Mouse (Mus musculus): ENCODE results near the gene Gm11444.

Gm11444 gene

DNA sequence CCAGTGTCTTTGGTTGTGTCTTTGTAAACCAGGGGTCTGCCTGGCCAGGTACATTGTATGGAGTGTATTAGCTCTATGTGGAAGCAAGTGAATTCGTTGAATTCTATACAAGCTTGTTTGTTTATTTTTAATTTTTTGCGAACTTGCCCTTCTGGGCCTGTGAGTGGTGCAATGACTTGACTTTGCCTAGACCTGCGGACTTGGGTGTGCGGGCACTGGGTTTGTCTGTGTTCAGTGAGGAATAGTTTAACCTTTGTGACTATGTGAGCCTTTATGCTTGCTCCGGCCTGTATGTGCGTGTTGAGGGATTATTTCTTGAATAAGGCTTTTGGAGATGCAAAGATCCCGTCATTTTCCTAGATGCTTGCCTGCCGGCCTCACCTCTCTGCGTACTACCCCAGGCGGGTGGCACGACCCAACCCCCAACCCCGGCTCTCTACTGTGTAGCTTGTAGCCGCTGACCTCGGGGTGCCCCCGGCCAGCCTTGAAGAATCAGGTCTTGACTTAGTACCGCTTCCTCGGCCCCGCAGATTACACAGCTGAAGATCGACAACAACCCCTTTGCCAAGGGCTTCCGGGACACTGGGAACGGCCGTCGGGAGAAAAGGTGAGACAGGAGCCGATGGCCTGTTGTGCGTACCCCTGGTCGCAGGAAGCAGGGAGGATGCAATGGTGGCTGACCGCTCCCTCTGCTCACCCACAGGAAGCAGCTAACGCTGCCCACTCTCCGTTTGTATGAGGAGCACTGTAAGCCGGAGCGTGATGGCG lies 13.4 kb downstream of the Gm11444 start:
- peak; percentile 61 to 84 for DNase-seq (ENCODE audit: inconsistent age in 2 of 2, low spot score in 1 of 2)

- peak; percentile 36 to 72 for DNase-seq (ENCODE audit: inconsistent age in 2 of 2, low spot score in 1 of 2)
Measured at GRCm38 (mm10) chr11:85835753-85836522, 14.2 kb downstream of the Gm11444 start.

DNA sequence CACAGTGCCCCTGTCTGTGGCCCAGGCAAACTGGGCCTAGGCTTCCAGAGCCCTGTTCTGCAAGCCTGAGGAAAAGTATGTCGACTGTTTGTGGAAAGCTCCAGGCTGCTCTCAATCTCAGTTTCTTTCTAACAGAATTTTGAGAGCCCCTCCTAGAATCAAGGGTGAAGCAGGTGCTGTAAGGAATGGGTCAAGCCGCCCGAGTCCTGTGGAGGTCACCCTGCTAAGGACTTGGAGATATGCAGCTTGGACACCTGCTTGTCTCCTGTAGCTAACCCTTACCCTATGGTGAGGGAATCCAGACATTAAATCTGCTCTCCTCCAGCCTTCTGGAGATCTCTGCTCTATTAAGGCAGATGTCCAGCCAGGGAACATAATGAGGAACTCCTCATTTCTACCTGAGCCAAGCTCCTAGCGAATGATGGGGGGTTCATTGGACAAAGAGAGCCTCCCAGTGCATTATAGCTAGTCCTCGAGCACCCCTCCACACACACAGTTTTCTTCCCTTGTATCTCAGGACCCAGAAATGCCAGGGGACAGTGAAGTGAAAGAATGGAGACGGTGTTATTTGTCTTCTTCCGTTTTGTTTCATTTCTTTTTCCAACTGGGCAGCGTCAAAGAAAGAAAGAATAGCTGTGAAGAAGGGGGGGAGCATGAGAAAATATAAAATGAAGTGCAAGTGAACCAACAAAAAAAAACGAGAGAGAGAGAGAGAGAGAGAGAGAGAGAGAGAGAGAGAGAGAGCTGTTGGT lies 15.0 kb downstream of the Gm11444 start:
- peak in 1 of 2 experiments; percentile 73 for DNase-seq (ENCODE audit: inconsistent age in 2 of 2, low spot score in 1 of 2)

DNA sequence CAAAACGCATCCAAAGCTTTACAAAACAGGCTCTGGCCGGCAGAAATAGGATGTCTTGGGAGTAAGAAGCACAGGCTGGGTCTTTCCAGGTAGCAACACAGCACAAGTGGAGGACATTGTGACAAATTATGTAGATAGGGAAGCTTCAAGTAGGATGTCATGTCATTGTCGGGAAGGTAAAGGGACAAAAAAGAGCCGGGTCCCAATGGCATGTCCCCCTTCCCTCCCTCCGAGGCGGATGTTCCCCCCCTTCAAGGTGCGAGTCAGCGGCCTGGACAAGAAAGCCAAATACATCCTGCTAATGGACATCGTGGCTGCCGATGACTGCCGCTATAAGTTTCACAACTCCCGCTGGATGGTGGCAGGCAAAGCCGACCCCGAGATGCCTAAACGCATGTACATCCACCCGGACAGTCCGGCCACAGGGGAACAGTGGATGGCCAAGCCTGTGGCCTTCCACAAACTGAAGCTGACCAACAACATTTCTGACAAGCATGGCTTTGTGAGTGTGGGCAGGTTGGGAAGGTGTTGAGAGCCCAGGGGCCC lies 15.7 kb downstream of the Gm11444 start:
- peak; percentile 54 to 83 for DNase-seq (ENCODE audit: inconsistent age in 2 of 2, low spot score in 1 of 2)

DNA sequence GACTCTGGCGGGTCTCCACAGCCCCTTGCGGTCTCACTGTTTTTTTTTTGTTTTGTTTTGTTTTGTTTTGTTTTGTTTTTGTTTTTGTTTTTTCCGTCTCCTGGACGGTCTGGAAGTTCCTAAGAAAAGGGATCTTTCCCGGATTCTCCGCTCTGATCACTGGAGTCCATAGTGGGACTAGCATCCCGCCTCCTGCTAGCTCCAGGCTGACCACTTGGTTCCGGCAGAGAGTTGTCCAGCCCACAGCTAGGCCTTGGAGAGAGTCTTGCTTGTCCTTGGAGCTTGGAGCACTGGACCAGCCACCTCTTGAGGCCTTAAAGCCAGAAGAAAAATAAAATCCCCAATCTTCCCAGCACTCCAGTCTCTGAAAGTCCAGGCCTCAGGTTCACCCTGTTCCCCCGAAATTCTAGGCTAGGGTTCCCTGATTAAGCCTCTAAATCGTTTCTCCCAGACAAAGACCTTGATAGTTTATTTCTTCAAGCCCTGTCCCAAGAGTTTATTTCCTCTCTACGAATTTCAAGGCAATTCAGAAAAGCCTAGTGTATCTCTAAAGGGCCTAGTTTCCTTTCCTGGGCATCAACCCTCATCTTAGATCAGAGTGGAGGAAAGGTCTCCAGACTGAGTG lies 16.3 kb downstream of the Gm11444 start:
- peak in 1 of 2 experiments; percentile 62 for DNase-seq (ENCODE audit: inconsistent age in 2 of 2, low spot score in 1 of 2)

- peak; percentile 54 to 82 for DNase-seq (ENCODE audit: inconsistent age in 2 of 2, low spot score in 1 of 2)
Measured at GRCm38 (mm10) chr11:85833081-85833521, 17.0 kb downstream of the Gm11444 start.

DNA sequence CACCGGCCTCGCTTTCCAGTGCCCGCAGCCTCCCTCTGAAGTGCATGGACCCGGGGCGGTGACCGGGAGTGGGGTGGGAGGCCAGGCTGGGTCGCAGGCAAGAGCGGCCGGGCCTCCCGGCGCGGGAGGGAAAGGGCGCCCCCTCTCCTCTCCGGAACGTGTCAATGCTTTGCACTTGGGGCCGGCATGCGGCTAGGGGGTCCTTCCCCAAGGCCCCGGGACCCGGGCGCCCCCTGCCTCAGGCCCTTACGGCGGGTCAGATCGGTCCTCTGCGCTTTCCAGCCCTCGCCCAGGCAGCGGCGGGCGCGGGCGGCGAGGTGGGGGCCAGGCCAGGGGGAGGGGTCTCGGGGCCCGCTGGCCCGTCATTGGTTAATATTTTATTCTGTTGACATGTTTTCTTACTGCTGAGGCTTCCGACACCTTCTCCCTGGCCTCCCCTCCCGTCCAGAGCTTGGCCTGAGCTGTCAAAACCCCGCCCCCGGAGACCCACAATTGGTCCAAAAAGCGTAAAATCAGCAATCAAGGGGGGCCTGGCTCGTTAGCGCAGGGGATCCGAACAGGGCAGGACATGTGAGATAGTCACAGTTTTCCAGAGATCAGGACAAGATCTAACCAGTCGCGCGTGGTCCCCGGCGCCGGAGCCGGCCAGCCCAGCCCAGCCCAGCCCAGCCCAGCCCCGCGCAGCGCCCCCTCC lies 17.8 kb downstream of the Gm11444 start, which contains the start of gene Tbx2:
Gene Tbx2 (plus strand): TSS at position 321 of the 694 bp plus-strand sequence.
- peak; percentile 87 to 94 for DNase-seq (ENCODE audit: inconsistent age in 2 of 2, low spot score in 1 of 2)

DNA sequence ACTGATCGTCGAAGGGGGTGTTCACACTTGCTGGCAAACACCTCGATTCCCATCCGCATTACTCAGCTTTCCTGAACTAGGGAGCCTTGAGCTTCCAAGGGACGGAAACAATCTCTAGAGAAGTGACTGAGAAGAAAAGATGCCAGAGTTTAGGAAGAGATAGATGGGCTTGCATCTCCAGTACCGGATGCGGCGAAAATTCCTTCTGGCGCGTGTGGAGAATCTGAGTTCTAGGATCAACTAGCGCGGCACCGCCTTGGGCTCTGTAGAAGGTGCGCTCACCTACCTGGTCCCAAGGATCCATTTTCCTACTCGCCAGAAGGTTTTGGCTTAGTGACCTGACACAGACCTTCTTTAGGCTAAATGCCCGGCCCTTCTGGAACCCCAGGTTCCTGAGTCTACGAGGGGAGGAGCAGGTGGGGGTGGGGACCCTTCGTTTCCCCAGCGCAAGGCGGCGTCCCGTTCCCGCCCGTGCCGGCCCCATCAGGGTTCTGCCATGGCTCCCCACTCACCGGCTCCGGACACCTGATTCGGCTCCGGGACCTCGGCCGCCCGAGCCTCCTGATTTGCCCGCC lies 18.4 kb downstream of the Gm11444 start:
- peak in 1 of 2 experiments; percentile 92 for DNase-seq (ENCODE audit: inconsistent age in 2 of 2, low spot score in 1 of 2)

DNA sequence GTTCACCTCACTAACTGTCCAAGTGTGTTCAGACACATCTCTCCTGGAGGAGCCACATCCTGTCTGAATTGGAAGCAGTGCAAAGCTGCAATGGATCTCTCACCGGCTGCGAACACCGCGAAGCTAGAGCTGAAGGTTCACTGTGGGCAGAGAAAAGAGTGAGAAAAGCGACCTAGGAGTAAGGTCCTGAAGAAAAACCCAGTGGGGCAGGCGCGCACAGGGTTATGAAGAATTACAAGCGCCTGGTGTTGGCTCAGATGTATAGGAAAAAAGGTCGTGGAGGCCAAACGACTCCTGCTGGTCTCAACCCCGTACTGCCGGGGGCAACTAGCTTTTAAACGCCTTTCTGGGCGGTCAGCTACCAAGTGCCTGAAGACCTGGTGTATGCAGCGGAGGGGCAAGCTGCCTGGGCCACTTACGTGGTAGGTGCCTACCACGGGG lies 19.2 kb downstream of the Gm11444 start:
- DNase-seq (ENCODE audit: inconsistent age in 2 of 2, low spot score in 1 of 2), result peak; percentile 44 to 79

- peak; percentile 43 to 76 for DNase-seq (ENCODE audit: inconsistent age in 2 of 2, low spot score in 1 of 2)
Measured at GRCm38 (mm10) chr11:85829520-85830440, 20.4 kb downstream of the Gm11444 start.

- DNase-seq (ENCODE audit: inconsistent age in 2 of 2, low spot score in 1 of 2), result peak; percentile 37 to 60
Measured at GRCm38 (mm10) chr11:85828691-85829519, 21.2 kb downstream of the Gm11444 start.

GRCm38 (mm10) chr11:85827342-85827741 lies 22.8 kb downstream of the Gm11444 start:
- peak; percentile 57 to 81 for DNase-seq (ENCODE audit: inconsistent age in 2 of 2, low spot score in 1 of 2)

DNA sequence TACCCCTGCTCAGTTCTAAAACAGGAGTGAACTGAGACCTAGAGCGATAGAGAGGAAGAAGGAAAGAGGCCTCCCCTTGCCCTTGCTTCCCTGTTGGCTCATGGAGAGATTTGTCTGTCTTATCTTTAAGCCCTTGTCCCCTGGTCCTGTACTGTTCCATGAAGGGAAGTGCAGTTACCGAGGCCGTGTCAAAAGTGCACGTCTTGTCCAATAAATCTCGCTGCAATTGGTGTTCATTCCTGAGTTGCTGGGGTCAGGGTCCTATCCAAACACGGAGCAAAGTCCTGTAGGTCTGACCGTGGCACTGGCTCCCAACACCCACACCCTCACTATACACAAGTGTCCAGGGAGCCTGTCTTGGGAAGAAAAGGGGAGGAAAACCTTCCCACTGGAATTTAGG lies 24.3 kb downstream of the Gm11444 start:
- peak; percentile 62 to 87 for DNase-seq (ENCODE audit: inconsistent age in 2 of 2, low spot score in 1 of 2)

- DNase-seq (ENCODE audit: inconsistent age in 2 of 2, low spot score in 1 of 2), result peak in 1 of 2 experiments; percentile 43
Measured at GRCm38 (mm10) chr11:85825031-85825430, 25.1 kb downstream of the Gm11444 start.

DNA sequence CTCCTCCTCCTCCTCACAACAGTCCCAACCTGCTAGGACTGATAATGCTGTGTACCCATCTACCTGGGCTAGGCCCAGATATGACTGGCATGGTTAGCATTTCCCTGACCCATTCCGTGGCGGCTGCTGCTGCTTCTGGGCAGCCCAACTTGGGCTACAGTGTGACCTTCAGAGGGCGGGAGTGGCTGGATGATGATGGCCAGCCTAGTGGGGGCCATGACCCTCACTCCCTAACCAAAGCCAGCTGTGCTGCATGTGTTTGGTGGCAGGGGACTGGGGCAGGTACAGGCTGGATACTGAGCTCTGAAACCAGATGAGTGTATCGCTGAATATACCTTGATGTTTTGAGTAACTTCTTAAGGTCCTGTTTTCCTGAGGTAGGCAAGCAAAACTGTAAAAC lies 26.3 kb downstream of the Gm11444 start:
- DNase-seq (ENCODE audit: inconsistent age in 2 of 2, low spot score in 1 of 2), result peak in 1 of 2 experiments; percentile 53

- DNase-seq (ENCODE audit: inconsistent age in 2 of 2, low spot score in 1 of 2), result peak; percentile 85 to 95
Measured at GRCm38 (mm10) chr11:85823181-85823580, 27.0 kb downstream of the Gm11444 start.

DNA sequence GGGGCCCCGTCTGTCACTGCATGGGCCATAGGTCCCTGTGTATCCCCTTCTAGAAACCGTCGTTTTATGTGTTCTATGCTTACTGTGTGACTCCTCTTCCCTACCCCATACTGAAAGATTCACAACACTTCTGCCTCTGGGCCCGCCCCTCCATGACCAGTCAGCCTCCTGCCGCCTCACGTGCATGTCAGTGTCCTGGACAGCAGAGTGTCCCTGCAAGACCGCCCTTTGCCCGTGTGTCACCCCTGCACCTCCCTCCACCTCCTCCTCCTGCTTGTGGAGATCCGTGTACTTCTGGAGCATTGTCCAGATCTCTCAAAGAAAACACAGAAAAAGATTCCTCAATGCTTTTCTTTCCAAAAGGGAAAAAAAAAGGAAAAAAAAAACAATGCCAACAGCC lies 28.5 kb downstream of the Gm11444 start:
- DNase-seq (ENCODE audit: inconsistent age in 2 of 2, low spot score in 1 of 2), result no peak
